Mouse (Mus musculus): ENCODE data around the gene Myom1.

Gene Myom1

GRCm38 (mm10) chr17:70991706-70992625 lies 10.5 kb upstream of the Myom1 start:
- DNase-seq (ENCODE audit: low spot score) = no peak

DNA sequence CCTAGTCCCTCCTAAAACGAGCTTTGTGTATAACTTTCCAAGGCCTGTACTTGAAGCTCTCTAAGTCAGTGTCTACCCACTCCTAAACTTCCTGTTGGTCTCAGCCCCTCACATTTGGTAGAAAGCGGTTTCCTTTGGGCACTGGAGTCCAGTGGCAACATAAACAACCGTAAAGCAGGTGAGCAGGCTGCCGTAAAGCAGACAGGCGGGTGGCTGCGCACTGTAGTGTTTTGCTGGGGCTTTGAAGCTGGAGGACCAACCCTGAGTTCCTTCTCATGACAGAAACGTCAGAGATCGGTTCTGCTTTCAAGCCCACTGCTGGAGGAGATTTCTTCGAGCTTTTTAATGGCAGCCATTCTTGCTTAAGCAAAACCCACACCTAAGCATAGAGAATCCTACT lies 9.8 kb upstream of the Myom1 start:
- DNase-seq (ENCODE audit: low spot score) = no peak

DNA sequence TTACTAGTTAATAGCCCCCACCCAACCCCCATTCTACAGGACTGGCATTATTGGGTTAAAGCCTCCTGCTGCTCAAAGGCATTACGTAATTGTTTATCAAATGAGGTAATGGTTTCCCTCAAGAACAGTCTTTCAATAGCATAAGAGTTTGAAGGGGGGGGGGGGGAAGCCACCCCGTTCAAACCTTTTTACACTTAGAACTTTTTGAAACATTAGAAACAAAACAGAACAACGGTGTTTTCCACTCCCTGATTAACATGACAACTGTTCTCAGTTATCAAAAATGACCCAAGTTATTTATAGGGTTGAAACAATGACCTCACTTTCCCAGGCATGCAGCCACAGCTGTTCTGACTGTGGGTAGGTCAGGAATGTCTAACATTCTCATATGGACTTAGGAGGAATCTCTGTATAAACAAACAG lies 9.0 kb upstream of the Myom1 start:
- DNase-seq (ENCODE audit: low spot score) = no peak

GRCm38 (mm10) chr17:70994671-70995070 lies 7.8 kb upstream of the Myom1 start:
- no peak for DNase-seq (ENCODE audit: low spot score)

DNA sequence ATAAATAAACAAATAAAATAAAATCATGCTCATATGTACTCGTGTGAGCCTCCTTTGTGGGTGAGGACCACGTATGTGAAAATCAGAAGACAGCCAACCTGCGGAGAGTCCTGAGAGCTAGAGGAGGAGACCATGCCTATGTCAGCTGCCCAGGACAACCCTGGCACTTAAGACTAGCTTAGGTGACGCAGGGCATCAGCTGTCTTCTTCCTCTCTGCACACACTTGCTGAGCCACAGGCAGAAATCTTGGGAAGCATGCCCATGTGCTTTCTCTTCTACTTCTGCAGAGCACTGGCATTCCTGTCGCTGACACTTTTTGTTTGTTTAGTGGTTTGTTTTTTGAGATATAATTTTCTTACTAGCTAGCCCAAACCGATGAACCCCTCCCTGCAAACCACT lies 6.9 kb upstream of the Myom1 start:
- no peak for DNase-seq (ENCODE audit: low spot score)

- no peak for DNase-seq (ENCODE audit: low spot score)
Observed at GRCm38 (mm10) chr17:70997836-70998235, 4.6 kb upstream of the Myom1 start.

DNA sequence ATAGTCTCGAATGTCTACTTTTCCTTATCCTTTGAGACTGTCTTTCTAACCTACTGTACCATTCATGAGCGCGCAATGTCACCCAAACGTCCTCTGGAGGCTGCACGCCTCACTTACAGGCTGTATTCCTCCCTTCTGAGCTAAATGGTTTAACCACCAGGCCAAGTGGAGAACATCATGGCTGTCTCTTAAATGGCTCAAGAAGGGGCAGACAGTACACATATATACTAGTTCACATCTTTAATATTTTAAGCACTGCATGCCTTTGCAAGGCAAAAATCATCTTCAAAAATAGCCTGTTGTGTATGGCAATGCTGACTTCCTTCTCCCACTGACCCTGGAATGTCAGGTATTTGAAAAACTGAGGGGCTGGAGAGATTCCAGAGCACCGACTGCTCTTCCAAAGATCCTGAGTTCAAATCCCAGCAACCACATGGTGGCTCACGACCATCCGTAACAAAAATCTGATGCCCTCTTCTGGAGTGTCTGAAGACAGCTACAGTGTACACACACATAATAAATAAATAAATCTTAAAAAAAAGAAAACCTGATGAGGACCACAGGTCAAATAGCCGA lies 3.9 kb upstream of the Myom1 start:
- no peak for DNase-seq (ENCODE audit: low spot score)

- no peak for DNase-seq (ENCODE audit: low spot score)
Observed at GRCm38 (mm10) chr17:70999187-70999586, 3.2 kb upstream of the Myom1 start.

DNA sequence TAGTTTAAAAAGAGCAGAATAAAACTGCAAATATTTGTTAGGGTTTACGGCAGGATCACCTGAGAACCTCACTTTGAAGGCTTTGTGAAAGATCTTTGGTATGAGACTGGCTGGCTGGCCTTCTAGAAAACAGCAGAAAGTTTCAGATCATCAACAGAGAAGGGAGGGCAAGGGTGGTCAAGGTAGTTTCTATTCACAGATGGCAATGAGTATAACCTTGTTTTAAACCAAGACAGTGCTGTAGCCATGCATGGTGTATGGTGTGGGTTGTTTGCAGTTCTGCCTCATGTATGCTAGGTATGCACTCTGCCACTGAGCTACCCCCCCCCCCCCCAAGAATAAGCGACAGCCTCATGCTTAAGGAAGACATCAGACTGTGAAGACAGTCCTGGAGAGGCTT lies 2.2 kb upstream of the Myom1 start:
- no peak for DNase-seq (ENCODE audit: low spot score)

GRCm38 (mm10) chr17:71001067-71001466 lies 1.4 kb upstream of the Myom1 start:
- DNase-seq (ENCODE audit: low spot score) = no peak

GRCm38 (mm10) chr17:71001699-71002080 lies 743 bp upstream of the Myom1 start:
- no peak for DNase-seq (ENCODE audit: low spot score)

- no peak for DNase-seq (ENCODE audit: low spot score)
Observed at GRCm38 (mm10) chr17:71002744-71003094, 286 bp downstream of the Myom1 start, which contains the start of gene Myl12a. Myl12a (minus strand) TSS chr17:71002878.

GRCm38 (mm10) chr17:71003112-71003511 lies 679 bp downstream of the Myom1 start:
- DNase-seq (ENCODE audit: low spot score) = no peak

DNA sequence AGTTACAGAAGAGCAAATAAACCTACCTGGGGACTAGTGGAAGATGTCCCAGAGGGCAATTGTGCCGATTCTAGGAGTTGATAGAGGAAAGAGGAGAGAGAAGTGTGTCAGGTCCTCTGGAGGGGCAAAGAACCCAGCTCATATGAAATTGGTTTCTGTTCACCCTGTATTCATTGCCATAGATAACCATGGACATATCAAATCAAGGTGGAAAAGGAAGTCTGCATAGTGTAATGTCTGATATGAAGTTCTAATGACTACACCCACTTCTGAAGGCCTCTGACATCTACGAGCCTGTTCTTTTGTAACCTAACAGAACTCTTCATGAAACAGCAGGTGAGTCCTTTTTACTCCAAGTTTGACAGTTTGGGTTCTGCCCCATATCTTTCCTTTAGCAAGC lies 1.3 kb downstream of the Myom1 start:
- DNase-seq (ENCODE audit: low spot score) = no peak

DNA sequence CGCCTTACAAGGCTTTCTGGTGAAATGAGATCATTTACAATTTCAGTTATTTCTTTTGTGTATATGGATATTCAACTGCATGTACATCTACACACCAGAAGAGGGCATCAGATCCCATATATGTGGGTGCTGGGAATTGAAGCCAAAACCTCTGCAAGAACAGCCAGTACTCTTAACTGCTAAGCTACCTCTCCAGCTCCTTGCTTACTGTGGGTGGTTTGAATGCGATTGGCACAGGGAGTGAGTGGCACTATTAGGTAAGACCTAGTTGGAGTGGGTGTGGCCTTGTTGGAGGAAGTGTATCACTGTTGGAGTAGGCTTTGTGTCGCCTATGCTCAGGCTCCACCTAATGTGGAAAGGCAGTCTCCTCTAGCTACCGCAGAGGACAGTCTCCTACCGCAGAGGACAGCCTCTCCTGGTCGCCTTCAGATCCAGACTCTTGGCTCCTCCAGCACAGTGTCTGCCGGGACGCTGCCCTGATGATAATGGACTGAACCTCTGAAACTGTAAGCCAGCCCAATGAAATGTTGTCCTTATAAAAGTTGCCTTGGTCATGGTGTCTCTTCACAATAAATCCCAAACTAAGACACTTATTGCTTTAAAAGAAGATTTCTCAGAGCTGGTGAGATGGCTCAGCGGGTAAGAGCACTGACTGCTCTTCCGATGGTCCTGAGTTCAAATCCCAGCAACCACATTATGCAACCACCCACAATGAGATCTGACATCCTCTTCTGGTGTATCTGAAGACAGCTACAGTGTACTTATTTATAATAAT lies 1.9 kb downstream of the Myom1 start:
- DNase-seq (ENCODE audit: low spot score) = no peak

DNA sequence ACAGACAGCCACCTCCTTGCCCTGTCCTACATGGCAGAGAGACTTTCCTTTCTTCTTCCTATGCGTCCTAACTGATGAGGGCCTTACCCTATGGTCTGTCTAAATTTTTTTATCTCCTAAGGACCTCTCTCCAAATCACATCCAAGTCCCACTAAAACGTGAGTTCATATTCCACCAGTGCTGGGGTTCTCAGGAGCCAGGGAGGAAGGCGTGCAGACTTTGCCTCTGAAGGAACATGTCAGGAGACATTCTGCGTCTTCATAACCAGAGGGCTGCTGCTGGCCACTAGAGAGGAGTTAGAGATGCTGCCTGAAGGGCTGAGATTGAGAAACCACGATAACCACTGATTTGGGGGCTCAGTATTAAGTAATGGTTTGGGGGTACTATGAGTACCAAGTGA lies 4.5 kb downstream of the Myom1 start:
- DNase-seq (ENCODE audit: low spot score) = no peak

DNA sequence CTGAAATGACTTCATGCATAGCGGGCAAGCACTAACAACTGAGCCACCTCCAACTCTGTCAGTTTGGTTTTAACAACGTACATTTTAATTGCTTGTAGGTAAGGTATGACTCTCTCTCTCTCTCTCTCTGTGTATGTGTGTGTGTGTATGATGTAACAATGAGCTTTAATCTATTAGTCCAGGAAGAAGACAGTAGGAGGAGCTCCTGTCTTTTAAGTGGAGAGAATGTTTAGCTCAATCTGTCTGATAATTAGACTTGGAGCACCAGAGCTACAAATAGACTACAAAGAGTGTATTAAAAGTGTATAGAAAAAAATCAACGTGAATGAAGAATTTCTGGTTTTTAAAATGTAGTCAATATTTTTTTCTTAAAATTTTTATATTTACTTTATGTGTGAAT lies 6.2 kb downstream of the Myom1 start:
- no peak for DNase-seq (ENCODE audit: low spot score)

GRCm38 (mm10) chr17:71009751-71010150 lies 7.3 kb downstream of the Myom1 start:
- DNase-seq (ENCODE audit: low spot score) = no peak

GRCm38 (mm10) chr17:71010646-71011242 lies 8.3 kb downstream of the Myom1 start:
- no peak for DNase-seq (ENCODE audit: low spot score)

DNA sequence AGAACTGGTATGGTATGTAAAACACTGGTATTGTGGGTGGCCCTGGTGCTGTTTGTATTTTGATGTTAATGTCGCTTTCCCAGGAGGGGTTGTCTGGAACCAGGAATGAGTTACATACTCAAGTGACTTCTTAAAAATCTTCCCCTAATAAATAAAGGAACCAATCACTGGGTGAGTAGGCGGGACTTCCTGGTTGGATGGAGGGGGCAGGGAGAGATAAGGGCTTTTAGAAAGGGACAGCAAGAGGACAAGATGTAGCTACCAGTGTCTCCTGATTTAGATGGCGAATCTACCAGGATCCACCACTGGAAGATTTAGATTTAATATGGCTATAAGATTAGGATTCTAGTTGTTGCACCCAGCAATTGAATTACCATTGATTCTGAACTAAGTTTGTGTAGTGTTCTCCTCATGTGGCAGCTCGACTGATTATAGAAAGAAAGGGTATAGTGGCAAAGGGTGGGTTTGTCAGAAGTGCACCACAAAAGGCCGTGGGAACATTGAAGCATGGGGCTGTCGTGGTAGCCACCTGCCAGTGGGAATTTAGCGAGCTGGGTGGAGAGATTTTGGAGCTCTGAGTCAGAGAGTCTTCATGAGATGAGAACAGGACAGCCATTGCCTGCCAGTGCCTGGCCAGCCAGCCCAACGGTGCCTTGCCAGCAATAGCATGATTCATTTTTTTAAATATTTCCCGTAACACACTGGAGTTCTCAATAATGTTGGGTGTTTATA lies 9.7 kb downstream of the Myom1 start:
- DNase-seq (ENCODE audit: low spot score) = no peak

GRCm38 (mm10) chr17:71013105-71013504 lies 10.7 kb downstream of the Myom1 start:
- DNase-seq (ENCODE audit: low spot score) = no peak

DNA sequence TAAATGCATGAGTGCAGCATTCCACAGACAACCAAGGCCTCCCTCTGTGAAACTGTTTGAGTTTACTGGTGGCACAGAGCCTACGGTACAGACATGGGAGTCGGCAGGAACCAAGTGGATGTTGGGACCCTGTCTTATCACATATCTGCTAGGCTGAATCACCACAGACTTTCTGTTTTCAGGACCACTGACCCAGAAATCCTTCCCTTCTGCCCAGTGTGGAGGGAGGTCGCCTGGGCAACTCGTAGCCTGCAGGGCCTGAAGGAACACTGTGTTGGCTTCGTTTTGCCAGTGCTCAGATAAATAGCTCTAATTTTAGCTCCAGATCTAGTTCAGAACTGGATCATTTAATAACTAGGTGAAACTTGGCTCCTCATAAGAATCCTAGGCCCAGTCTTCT lies 12.5 kb downstream of the Myom1 start:
- no peak for DNase-seq (ENCODE audit: low spot score)

All from layer of hippocampus, adult 9-10 months (tissue).